Mouse (Mus musculus): ENCODE data around the gene Sulf2.

- TF ChIP-seq CTCF (IDR thresholded peaks at IDR 0.05; ENCODE audit: extremely low read depth, insufficient read depth, insufficient read length, insufficient replicate concordance) (no peak), POLR2A (IDR thresholded peaks at IDR 0.05; ENCODE audit: low read depth, low read length) (no peak)
Measured at GRCm38 (mm10) chr2:166088991-166089390, 66.5 kb downstream of the Sulf2 start.

Measured in spleen, adult 2 months (tissue).